Mouse (Mus musculus): ENCODE results near the gene Optn.

Optn gene

DNA sequence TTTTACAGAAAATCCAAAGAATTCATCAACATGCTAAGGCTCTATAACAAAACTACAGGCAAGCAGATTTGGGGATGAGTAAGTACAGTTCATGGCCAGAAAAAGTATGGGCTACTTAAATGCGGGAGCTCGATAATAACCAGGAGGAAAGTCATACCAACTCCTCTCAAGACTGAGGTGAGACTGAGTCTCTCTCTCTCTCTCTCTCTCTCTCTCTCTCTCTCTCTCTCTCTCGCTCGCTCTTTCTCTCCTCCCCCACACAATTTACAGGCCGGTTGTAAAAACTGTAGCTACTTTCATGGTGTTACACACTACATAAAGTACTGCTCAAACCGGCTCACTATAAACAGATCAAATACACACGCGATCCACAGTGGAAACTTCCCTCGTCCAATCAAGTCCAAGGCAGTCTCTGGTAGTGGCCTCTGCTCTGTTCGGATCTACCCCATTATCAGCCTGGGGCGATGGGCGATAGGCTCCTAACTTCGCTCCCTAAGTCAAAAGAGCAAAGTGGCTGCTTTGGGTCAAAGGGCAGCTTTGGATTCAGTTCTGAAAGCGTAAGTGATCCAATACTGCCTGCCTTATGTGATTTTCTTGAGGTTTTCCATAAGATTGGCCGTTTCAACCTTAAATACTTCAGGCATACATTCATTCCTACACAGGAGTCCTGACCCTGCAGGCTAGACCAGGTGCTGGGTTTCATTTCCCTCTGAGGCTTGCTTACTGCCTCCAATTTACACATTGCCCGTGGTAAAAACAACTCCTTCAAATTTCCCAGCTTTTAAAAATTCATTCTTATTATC lies 1.2 kb downstream of the Optn start:
- DNase-seq (ENCODE audit: extremely low spot score, low read depth, low spot score), result no peak

DNA sequence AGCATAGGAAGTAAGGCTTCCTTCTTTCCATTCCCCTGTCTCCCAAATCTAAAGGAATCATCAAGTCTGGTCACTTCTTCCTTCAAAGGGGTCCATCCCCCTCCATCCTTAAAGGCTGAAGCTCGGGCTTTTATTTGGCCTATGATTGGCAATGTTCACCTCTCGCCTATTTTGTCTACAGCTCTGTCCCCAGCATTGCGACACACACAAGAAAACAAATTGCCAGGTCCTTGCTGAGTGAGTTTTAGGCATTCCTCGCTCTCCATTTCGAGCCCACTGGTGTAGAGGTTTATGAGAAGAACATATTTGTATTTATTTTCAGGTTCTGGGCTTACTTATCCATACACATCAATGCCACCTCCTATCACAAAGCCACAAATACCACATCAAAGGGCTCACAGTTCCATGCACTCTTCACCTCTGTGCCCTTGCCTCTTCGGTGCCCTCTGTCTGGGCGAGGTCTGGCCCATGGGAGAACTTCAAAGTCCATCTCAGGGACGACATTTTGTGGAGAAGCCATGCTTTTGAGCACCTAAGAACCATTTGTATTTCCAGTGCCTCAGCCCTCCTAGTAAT lies 2.6 kb downstream of the Optn start:
- DNase-seq (ENCODE audit: extremely low spot score, low read depth, low spot score), result no peak

DNA sequence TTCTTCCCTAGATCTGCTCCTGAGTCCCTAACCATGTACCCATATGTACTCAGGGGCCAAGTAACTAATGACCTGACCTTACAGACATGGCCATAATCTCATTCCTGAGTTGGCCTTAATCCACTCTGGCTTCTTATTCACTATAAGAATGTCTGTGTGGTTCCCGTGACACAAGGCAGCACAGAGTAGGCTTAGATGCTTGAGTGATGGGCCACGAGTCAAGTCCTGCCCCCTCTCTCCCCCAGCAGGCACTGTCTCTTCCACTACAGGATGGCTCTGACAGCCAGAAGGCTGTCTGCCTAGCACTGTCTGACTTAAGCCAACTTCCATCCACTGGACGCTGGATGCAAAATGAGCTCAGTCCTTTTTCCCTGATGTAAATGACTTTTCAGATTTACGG lies 3.9 kb downstream of the Optn start:
- DNase-seq (ENCODE audit: extremely low spot score, low read depth, low spot score), result no peak

DNA sequence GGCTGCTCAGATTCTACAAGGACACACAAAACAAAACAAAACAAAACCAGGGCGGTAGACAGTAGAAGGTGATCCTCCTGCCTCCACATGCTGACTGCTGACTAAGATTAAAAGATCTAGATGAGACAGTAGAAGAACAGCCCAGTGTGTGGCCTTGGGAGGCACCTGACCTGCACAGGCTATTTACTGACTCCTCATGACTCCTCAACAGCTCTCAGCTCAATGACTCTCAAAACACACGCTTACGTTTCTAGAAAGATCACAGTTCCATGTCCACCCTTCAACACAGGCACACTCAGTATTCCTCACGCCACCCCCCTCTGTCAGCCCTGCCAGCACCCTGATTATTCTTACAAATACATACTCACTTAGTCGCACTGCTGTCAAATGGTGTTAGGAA lies 5.4 kb downstream of the Optn start:
- DNase-seq (ENCODE audit: extremely low spot score, low read depth, low spot score), result no peak

GRCm38 (mm10) chr2:5050562-5050961 lies 13.3 kb downstream of the Optn start:
- DNase-seq (ENCODE audit: extremely low spot score, low read depth, low spot score), result no peak

DNA sequence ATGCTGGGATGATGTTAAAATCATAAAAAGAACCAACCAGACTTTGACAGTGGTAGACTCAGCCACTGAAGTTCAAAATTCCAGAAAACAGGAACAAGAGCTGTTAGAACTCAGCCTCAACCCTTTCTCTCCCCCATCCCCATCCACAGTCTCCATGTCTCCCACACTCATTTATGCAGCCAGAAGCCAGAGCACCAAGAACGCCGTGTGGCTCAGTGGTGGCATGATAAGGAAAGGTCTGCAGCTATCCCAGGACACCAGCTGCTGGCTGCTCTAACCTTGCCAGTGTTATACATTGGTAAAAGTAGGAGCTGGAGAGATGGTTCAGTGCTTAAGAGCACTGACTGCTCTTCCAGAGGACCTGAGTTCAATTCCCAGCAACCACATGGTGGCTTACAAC lies 16.8 kb downstream of the Optn start:
- DNase-seq (ENCODE audit: extremely low spot score, low read depth, low spot score), result no peak

- peak; percentile 58 for DNase-seq (ENCODE audit: extremely low spot score, low read depth, low spot score)
These were observed 18.4 kb downstream of the Optn start for GRCm38 (mm10) chr2:5045269-5045965.

GRCm38 (mm10) chr2:5044321-5044720 lies 19.5 kb downstream of the Optn start:
- no peak for DNase-seq (ENCODE audit: extremely low spot score, low read depth, low spot score)

- DNase-seq (ENCODE audit: extremely low spot score, low read depth, low spot score), result no peak
These were observed 20.4 kb downstream of the Optn start for GRCm38 (mm10) chr2:5043476-5043761.

DNA sequence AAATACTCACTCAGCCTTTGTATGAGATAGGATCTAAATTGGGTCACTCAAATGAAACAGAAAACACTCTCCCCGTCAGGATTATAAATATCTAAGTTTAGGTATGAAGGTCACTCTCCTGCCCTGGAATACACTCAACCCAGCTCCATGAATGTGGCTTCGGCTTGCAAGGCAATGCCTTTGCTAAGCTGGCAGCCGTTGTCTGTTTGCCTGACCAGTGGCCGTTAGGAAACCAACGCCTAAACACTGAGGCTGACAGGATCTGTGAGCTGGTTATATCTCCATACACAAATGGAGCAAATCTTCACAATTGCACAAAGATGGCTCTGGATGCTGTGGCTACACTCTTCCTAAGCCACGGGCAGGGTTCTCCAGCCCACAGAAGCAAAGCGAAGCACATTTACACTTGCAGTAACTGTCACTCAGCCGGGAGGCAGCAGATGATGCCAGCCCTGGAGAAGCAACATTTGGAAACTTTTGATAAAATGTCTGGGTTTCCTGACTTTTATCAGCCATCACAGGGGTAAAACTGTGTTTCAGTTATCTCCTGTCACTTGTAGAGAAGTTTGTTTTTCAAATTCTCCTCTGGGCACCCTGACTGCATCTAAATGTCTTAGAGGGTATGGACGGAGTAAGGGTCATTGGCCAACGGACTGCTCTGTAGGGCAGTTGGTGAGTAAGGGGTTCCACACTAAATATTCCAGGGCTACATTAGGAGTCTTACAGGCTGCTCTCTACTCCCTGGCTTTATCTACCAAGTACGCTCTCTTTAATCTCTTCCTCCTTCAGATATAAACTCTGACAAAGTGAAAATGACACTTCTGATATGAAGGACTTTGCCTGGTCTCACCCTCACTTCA lies 21.0 kb downstream of the Optn start:
- DNase-seq (ENCODE audit: extremely low spot score, low read depth, low spot score), result no peak

GRCm38 (mm10) chr2:5041854-5042253 lies 22.0 kb downstream of the Optn start:
- no peak for DNase-seq (ENCODE audit: extremely low spot score, low read depth, low spot score)

GRCm38 (mm10) chr2:5040281-5041161 lies 23.3 kb downstream of the Optn start:
- no peak for DNase-seq (ENCODE audit: extremely low spot score, low read depth, low spot score)

- DNase-seq (ENCODE audit: extremely low spot score, low read depth, low spot score), result no peak
These were observed 24.3 kb downstream of the Optn start for GRCm38 (mm10) chr2:5039350-5040170.

DNA sequence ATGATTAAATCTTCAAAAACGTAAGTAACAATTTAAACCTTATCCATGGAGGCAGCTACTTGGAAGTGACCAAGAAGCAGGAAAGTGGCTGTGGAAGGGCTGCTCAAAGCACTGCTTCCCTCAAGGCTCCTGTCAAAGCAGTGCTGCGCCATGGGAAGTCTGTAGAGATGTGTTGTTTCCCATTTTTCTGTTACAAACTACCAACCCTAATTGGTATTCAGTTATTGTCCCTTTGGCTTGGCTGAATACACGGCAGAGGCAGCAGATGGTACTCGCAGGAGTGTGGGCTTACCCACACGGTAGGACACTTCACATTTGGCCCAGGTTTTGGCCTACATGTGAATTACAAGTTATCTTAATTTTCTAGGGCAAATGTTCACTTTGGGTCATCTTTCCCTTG lies 25.5 kb downstream of the Optn start:
- DNase-seq (ENCODE audit: extremely low spot score, low read depth, low spot score), result no peak

- no peak for DNase-seq (ENCODE audit: extremely low spot score, low read depth, low spot score)
These were observed 26.5 kb downstream of the Optn start for GRCm38 (mm10) chr2:5037390-5037789.

- no peak for DNase-seq (ENCODE audit: extremely low spot score, low read depth, low spot score)
These were observed 27.3 kb downstream of the Optn start for GRCm38 (mm10) chr2:5036411-5037076.

DNA sequence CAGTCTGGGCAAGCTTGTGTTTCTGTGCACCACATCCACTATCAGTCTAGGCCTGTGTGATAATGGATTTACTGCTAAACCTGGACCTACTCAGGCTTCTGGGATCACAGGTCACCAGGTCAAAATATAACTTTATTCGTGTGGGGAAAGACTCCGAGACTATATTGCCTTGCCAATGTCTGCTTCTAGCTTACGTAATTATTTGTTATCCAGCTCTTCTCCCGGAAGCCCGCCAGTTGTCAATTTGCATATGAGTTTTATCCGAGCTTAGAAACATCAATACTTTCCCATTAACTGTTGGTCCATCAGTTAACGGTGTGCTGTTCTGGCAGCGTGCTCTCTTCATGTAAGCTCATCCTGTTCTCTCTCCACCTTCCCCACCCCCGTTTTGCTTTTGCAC lies 28.6 kb downstream of the Optn start:
- no peak for DNase-seq (ENCODE audit: extremely low spot score, low read depth, low spot score)

GRCm38 (mm10) chr2:5034801-5035200 lies 29.1 kb downstream of the Optn start:
- DNase-seq (ENCODE audit: extremely low spot score, low read depth, low spot score), result no peak
